Mouse (Mus musculus) cortical plate, adult 2 months (tissue): ENCODE results near the gene Hacl1.

Experiments
- CTCF ChIP-seq: fragments of 200-500 bp; IDR thresholded peaks from 2 replicates; pipeline ENCODE4 v1.5.1; 2011; ENCODE audit warnings: mild to moderate bottlenecking, control low read depth, low read length; ENCODE audit not compliant: insufficient read depth; ENCODE audit errors: extremely low read depth
- POLR2A ChIP-seq: fragments of 200-500 bp; IDR thresholded peaks from 2 replicates; pipeline ENCODE4 v1.6.1; 2011; ENCODE audit warnings: mild to moderate bottlenecking, low read length, control low read depth; ENCODE audit not compliant: insufficient read depth; ENCODE audit errors: extremely low read depth

DNA sequence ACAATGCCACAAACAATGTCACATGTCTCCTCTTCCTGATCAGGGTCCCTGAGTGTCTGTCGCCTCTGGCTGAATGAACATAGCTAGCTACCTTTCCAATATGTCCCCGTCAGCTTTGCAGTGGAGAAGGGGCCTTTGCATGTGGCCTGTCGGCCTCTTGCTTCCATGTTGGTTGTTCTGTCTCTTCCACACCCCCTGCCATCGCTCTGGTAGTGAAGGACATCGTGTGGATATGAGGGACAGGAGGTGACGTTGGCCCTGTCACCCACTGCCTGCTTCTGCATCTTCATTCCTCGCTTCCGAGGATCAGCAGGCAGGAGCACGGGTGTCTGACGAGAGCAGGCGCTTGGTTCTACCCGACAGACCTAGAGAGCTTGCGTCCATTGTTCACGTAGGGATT lies 14.3 kb upstream of the Hacl1 start:
- no peak for TF ChIP-seq POLR2A
- no peak for TF ChIP-seq CTCF
